Mouse (Mus musculus) liver, postnatal 0 days (tissue): ENCODE results near the gene Ptma.

ENCODE experiments used
- CTCF ChIP-seq: sonication (generic); IDR thresholded peaks from 2 replicates; pipeline ENCODE4 v1.5.1; 2016; ENCODE audit warnings: antibody characterized with exemption, low read depth
- EP300 ChIP-seq: IDR thresholded peaks from 2 replicates; pipeline ENCODE4 v1.6.1; 2016; ENCODE audit warnings: antibody characterized with exemption, low read depth, mild to moderate bottlenecking

DNA sequence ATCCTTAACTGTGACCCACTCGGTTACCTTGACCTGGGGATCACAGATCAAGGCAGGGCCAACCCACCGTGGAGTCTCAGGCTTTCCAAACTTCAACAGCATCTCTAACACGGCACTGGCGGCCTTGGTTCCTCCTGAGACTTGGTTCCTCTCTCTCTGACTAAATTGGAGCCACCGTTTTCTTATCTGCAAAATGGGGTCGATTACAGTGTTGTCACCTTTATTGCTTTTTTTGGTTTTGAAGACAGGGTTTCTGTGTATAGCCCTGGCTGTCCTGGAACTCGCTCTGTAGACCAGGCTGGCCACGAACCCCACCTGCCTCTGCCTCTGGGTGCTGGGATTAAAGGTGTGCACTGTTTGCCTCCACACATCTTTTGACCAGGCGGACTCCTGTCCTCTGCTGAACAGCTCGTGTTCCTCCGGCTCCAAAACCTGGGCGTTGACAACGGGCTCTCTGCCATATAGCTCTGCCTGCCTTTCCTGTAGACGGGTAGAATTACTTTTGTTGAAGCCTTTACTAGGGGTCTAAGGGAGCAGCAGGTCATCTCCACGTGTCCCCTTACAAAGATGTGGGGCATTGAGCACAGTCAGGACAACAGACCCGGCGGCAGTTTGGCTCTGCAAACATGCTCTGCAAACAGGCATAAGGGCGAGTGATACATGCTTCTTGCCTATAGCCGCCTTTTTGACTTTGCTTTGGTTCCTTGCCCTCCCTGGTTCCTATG lies 21.7 kb upstream of the Ptma start:
- TF ChIP-seq CTCF (no peak), EP300 (no peak)
